Mouse (Mus musculus) embryonic facial prominence, embryonic 14.5 days (tissue): ENCODE measurements around the gene Sv2b. TPM values are rescaled to one million over a fixed set of nuclear protein-coding genes. Genes with fewer than 3 reads are reported as not detected.

Experiments
- ATAC-seq: fragments of 200-750 bp; cut with Nextera tagmentation; 2 replicates; pipeline ENCODE4 v1.8.0; 2017; ENCODE audit warnings: low read depth, moderate number of reproducible peaks, moderate TSS enrichment
- DNase-seq: peaks from one replicate; pipeline ENCODE4 v3.0.0-alpha.2; 2015; ENCODE audit warnings: low spot score
- H3K27ac ChIP-seq: fragments of 300-500 bp; sonication (generic); replicated peaks from 2 replicates; pipeline ENCODE4 v1.5.1; 2014; ENCODE audit warnings: low read depth, mild to moderate bottlenecking, low read length, moderate library complexity
- H3K27me3 ChIP-seq: fragments of 300-500 bp; sonication (generic); replicated peaks from 2 replicates; pipeline ENCODE4 v1.6.1; 2014; ENCODE audit warnings: low read length; ENCODE audit not compliant: control insufficient read depth, insufficient read depth
- H3K36me3 ChIP-seq: fragments of 300-500 bp; sonication (generic); 2 replicates; pipeline ENCODE4 v1.6.1; 2014; ENCODE audit warnings: low read length, mixed read lengths; ENCODE audit not compliant: control insufficient read depth, insufficient read depth
- H3K4me1 ChIP-seq: fragments of 300-500 bp; sonication (generic); 2 replicates; pipeline ENCODE4 v1.6.1; 2014; ENCODE audit warnings: antibody characterized with exemption, low read length; ENCODE audit not compliant: control insufficient read depth, insufficient read depth
- H3K4me2 ChIP-seq: fragments of 300-500 bp; sonication (generic); 2 replicates; pipeline ENCODE4 v1.6.1; 2014; ENCODE audit warnings: low read depth, mild to moderate bottlenecking, low read length, moderate library complexity, mixed read lengths
- H3K4me3 ChIP-seq: fragments of 300-500 bp; sonication (generic); 2 replicates; pipeline ENCODE4 v1.5.1; 2014; ENCODE audit warnings: low read depth, mild to moderate bottlenecking, low read length
- H3K9ac ChIP-seq: fragments of 300-500 bp; sonication (generic); 2 replicates; pipeline ENCODE4 v1.6.1; 2014; ENCODE audit warnings: low read depth, mild to moderate bottlenecking, low read length, moderate library complexity, mixed read lengths
- H3K9me3 ChIP-seq: fragments of 300-500 bp; sonication (generic); 2 replicates; pipeline ENCODE4 v1.6.1; 2016; ENCODE audit warnings: low read length; ENCODE audit not compliant: control insufficient read depth
- WGBS: fragments of 180-500 bp; shearing (Covaris S2); extraction: QIAGEN DNeasy Blood & Tissue Kit; methylation state at CpG from one replicate; pipeline ENCODE4 v1.1.7; 2014; 5-methylcytosine and 5-hydroxymethylcytosine counted together
- polyA plus RNA-seq: library from polyadenylated mRNA; unstranded; fragments of >200 nt; fragmentation: Nextera tagmentation; extraction: Ambion mirVana; gene quantifications from 2 replicates; pipeline ENCODE4 v1.2.1, GENCODE M21; 2014

The Sv2b gene
- polyA plus RNA-seq, 1 experiment from 2014 or later: 2.9 TPM

DNA sequence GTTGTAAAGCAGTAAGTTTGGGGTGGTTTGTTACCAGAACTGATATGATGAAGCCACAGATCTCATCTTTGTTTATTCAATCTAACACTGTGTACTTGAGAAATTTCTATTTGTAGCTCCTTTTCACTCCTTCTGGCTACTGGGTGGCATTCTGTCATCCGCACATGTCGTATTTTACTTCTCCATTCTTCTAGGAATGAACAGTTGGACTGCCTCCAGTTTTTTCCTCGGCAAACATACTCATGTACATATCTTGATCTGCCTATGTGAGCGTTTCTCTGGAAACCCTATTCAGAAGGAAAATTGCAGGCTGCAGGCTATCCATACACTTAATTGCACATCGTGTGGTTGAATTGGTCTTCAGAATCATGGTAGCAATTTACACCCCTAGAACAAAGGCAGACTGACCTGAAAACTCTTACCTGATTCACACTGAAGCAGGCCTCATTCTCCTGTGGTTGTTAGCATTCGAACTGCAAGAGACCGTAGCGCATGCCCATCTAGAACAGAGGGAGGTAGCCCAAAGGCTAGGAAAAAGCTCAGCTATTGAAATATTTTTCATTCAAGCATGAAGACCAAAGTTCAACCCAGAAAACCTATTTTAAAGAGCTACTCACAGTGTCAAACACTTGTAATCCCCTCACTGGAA is 231.4 kb downstream of the Sv2b start:
- Histone ChIP-seq H3K27me3 (no peaks in the 10 kb centered on the region), H3K9me3 (no peaks in the 10 kb centered on the region), H3K4me2 (no peak overlapping the region), H3K4me3 (no peak overlapping the region), H3K9ac (no peak overlapping the region), H3K4me1 (no peaks in the 10 kb centered on the region), H3K27ac (no peak overlapping the region), H3K36me3 (no peaks in the 10 kb centered on the region)
- 64% methylated on average over 8 of the region's 8 CpGs for WGBS
- peak; percentile 50 for DNase-seq
- no peak for ATAC-seq

Other genes with a start within 250 kb of the Sv2b start
- gene Akap13, start 146.3 kb upstream of the Sv2b start, polyA plus RNA-seq: 51.3 and 57.3 TPM in 2 replicates